Mouse (Mus musculus) right cerebral cortex, postnatal 25 days (tissue): ENCODE measurements around the gene Ppp1r14d.

Experiments used
- DNase-seq: peaks from one replicate; pipeline ENCODE4 v3.0.0; 2022

The Ppp1r14d gene

GRCm38 (mm10) chr2:119229775-119230704, at the start of gene Ppp1r14d:
Gene Ppp1r14d, minus strand, starts transcription at chr2:119229906.
- DNase-seq, result no peak

- DNase-seq, result no peak
These were observed 48.1 kb upstream of the Ppp1r14d start for GRCm38 (mm10) chr2:119277810-119278209.

- no peak for DNase-seq
These were observed 47.2 kb upstream of the Ppp1r14d start for GRCm38 (mm10) chr2:119276926-119277325.

GRCm38 (mm10) chr2:119274126-119274525, 44.4 kb upstream of the Ppp1r14d start:
- no peak for DNase-seq

- DNase-seq, result peak; percentile 67
These were observed 41.1 kb upstream of the Ppp1r14d start, which contains the start of gene Rhov for GRCm38 (mm10) chr2:119270643-119271331. Gene Rhov, minus strand, starts transcription at chr2:119271272.

GRCm38 (mm10) chr2:119270286-119270642, 40.6 kb upstream of the Ppp1r14d start:
- DNase-seq, result no peak

GRCm38 (mm10) chr2:119263813-119264212, 34.1 kb upstream of the Ppp1r14d start:
- DNase-seq, result no peak

GRCm38 (mm10) chr2:119262978-119263377, 33.3 kb upstream of the Ppp1r14d start:
- DNase-seq, result no peak

- DNase-seq, result no peak
These were observed 31.6 kb upstream of the Ppp1r14d start for GRCm38 (mm10) chr2:119261326-119261725.

GRCm38 (mm10) chr2:119260518-119260917, 30.8 kb upstream of the Ppp1r14d start:
- no peak for DNase-seq

- no peak for DNase-seq
These were observed 25.3 kb upstream of the Ppp1r14d start for GRCm38 (mm10) chr2:119254976-119255375.

GRCm38 (mm10) chr2:119250826-119251478, 21.2 kb upstream of the Ppp1r14d start:
- peak; percentile 59 for DNase-seq

- DNase-seq, result no peak
These were observed 20.7 kb upstream of the Ppp1r14d start for GRCm38 (mm10) chr2:119250377-119250776.

GRCm38 (mm10) chr2:119249592-119250061, 19.9 kb upstream of the Ppp1r14d start:
- DNase-seq, result no peak

- no peak for DNase-seq
These were observed 18.2 kb upstream of the Ppp1r14d start for GRCm38 (mm10) chr2:119247904-119248303.

- DNase-seq, result no peak
These were observed 15.5 kb upstream of the Ppp1r14d start for GRCm38 (mm10) chr2:119245246-119245645.

- DNase-seq, result no peak
These were observed 12.8 kb upstream of the Ppp1r14d start for GRCm38 (mm10) chr2:119242548-119242947.

- DNase-seq, result no peak
These were observed 11.1 kb upstream of the Ppp1r14d start for GRCm38 (mm10) chr2:119240819-119241186.

GRCm38 (mm10) chr2:119240075-119240818, 10.5 kb upstream of the Ppp1r14d start:
- DNase-seq, result no peak

GRCm38 (mm10) chr2:119238671-119239070, 9.0 kb upstream of the Ppp1r14d start:
- no peak for DNase-seq

- no peak for DNase-seq
These were observed 8.1 kb upstream of the Ppp1r14d start for GRCm38 (mm10) chr2:119237871-119238220.

- no peak for DNase-seq
These were observed 7.6 kb upstream of the Ppp1r14d start, which contains the start of gene Spint1 for GRCm38 (mm10) chr2:119237210-119237870. Gene Spint1, plus strand, starts transcription at chr2:119237362.
